Mouse (Mus musculus): ENCODE results near the gene Ttc27. TPM values are rescaled to one million over a fixed set of nuclear protein-coding genes. Genes with fewer than 3 reads are reported as not detected.

The Ttc27 gene
- polyA plus RNA-seq, 1 experiment from 2014 or later, result 20.9 TPM

- 60% methylated on average over 10 of the region's 10 CpGs for WGBS
- no peak overlapping the region for H3K4me2 ChIP-seq (ENCODE audit: low read length)
- no peaks in the 10 kb centered on the region for H3K36me3 ChIP-seq (ENCODE audit: insufficient read depth, low read length)
- DNase-seq (ENCODE audit: low spot score), result no peak
- no peak overlapping the region for H3K27ac ChIP-seq
- no peak for TF ChIP-seq CTCF (IDR thresholded peaks at IDR 0.05; ENCODE audit: low read depth)
- no peak for ATAC-seq (replicated peaks; ENCODE audit: low FRiP score, low read depth)
- H3K4me3 ChIP-seq (replicated peaks; ENCODE audit: low read depth, low read length), result no peak overlapping the region
- no peaks in the 10 kb centered on the region; the same call in 1 of the 2 replicates for H3K4me1 ChIP-seq (replicated peaks; ENCODE audit: insufficient read depth, low read length)
- H3K27me3 ChIP-seq (ENCODE audit: insufficient read depth, low read length), result no peaks in the 10 kb centered on the region
- H3K9ac ChIP-seq (ENCODE audit: low read depth, low read length), result no peak overlapping the region
- H3K9me3 ChIP-seq (replicated peaks; ENCODE audit: low read length), result no peaks in the 10 kb centered on the region
Measured at GRCm38 (mm10) chr17:74786198-74786734, 68.7 kb downstream of the Ttc27 start.

GRCm38 (mm10) chr17:74796023-74796699 is 78.6 kb downstream of the Ttc27 start:
- Histone ChIP-seq H3K27ac (no peak overlapping the region), H3K4me1 (replicated peaks; ENCODE audit: insufficient read depth, low read length) (peaks cover 5% of the 10 kb centered on the region; the same call in 1 of the 2 replicates), H3K4me3 (replicated peaks; ENCODE audit: low read depth, low read length) (no peak overlapping the region), H3K9me3 (replicated peaks; ENCODE audit: low read length) (no peaks in the 10 kb centered on the region), H3K27me3 (ENCODE audit: insufficient read depth, low read length) (no peaks in the 10 kb centered on the region), H3K4me2 (ENCODE audit: low read length) (no peak overlapping the region), H3K9ac (ENCODE audit: low read depth, low read length) (no peak overlapping the region), H3K36me3 (ENCODE audit: insufficient read depth, low read length) (0 out of 2 replicates have a peak, but pooled peaks cover 2% of the 10 kb centered on the region)
- ATAC-seq (replicated peaks; ENCODE audit: low FRiP score, low read depth), result no peak; the same call in 1 of the 2 replicates
- 57% methylated on average over 14 of the region's 14 CpGs for WGBS
- no peak for TF ChIP-seq CTCF (IDR thresholded peaks at IDR 0.05; ENCODE audit: low read depth)
- DNase-seq (ENCODE audit: low spot score), result peak; percentile 63

GRCm38 (mm10) chr17:74799865-74800264 is 82.3 kb downstream of the Ttc27 start:
- no peak overlapping the region for H3K9ac ChIP-seq (ENCODE audit: low read depth, low read length)
- no peak for ATAC-seq (replicated peaks; ENCODE audit: low FRiP score, low read depth)
- H3K4me3 ChIP-seq (replicated peaks; ENCODE audit: low read depth, low read length), result no peak overlapping the region
- H3K27me3 ChIP-seq (ENCODE audit: insufficient read depth, low read length), result no peaks in the 10 kb centered on the region
- peaks cover 5% of the 10 kb centered on the region; the same call in 1 of the 2 replicates for H3K4me1 ChIP-seq (replicated peaks; ENCODE audit: insufficient read depth, low read length)
- DNase-seq (ENCODE audit: low spot score), result no peak
- H3K36me3 ChIP-seq (ENCODE audit: insufficient read depth, low read length), result 0 out of 2 replicates have a peak, but pooled peaks cover 2% of the 10 kb centered on the region
- no peaks in the 10 kb centered on the region for H3K9me3 ChIP-seq (replicated peaks; ENCODE audit: low read length)
- H3K4me2 ChIP-seq (ENCODE audit: low read length), result no peak overlapping the region
- no peak overlapping the region for H3K27ac ChIP-seq
- 91% methylated on average over 6 of the region's 6 CpGs for WGBS
- no peak for TF ChIP-seq CTCF (IDR thresholded peaks at IDR 0.05; ENCODE audit: low read depth)

GRCm38 (mm10) chr17:74802765-74803164 is 85.2 kb downstream of the Ttc27 start:
- Histone ChIP-seq H3K27me3 (ENCODE audit: insufficient read depth, low read length) (no peaks in the 10 kb centered on the region), H3K9me3 (replicated peaks; ENCODE audit: low read length) (no peaks in the 10 kb centered on the region), H3K27ac (no peak overlapping the region), H3K9ac (ENCODE audit: low read depth, low read length) (no peak overlapping the region), H3K4me2 (ENCODE audit: low read length) (no peak overlapping the region), H3K4me1 (replicated peaks; ENCODE audit: insufficient read depth, low read length) (no peaks in the 10 kb centered on the region), H3K36me3 (ENCODE audit: insufficient read depth, low read length) (0 out of 2 replicates have a peak, but pooled peaks cover 2% of the 10 kb centered on the region), H3K4me3 (replicated peaks; ENCODE audit: low read depth, low read length) (no peak overlapping the region)
- WGBS, result 88% methylated on average over 4 of the region's 4 CpGs
- TF ChIP-seq CTCF (IDR thresholded peaks at IDR 0.05; ENCODE audit: low read depth), result no peak
- no peak for ATAC-seq (replicated peaks; ENCODE audit: low FRiP score, low read depth)
- no peak for DNase-seq (ENCODE audit: low spot score)

GRCm38 (mm10) chr17:74803835-74804234 is 86.3 kb downstream of the Ttc27 start:
- no peak overlapping the region for H3K4me3 ChIP-seq (replicated peaks; ENCODE audit: low read depth, low read length)
- H3K9ac ChIP-seq (ENCODE audit: low read depth, low read length), result no peak overlapping the region
- no peaks in the 10 kb centered on the region for H3K9me3 ChIP-seq (replicated peaks; ENCODE audit: low read length)
- no peaks in the 10 kb centered on the region for H3K4me1 ChIP-seq (replicated peaks; ENCODE audit: insufficient read depth, low read length)
- TF ChIP-seq CTCF (IDR thresholded peaks at IDR 0.05; ENCODE audit: low read depth), result no peak
- no peak overlapping the region for H3K27ac ChIP-seq
- ATAC-seq (replicated peaks; ENCODE audit: low FRiP score, low read depth) (no peak), DNase-seq (ENCODE audit: low spot score) (no peak)
- WGBS, result 88% methylated on average over 2 of the region's 2 CpGs
- no peaks in the 10 kb centered on the region for H3K27me3 ChIP-seq (ENCODE audit: insufficient read depth, low read length)
- H3K36me3 ChIP-seq (ENCODE audit: insufficient read depth, low read length), result 0 out of 2 replicates have a peak, but pooled peaks cover 2% of the 10 kb centered on the region
- H3K4me2 ChIP-seq (ENCODE audit: low read length), result no peak overlapping the region

- 26% methylated on average over 9 of the region's 9 CpGs for WGBS
- Histone ChIP-seq H3K9me3 (replicated peaks; ENCODE audit: low read length) (no peaks in the 10 kb centered on the region), H3K4me2 (ENCODE audit: low read length) (no peak overlapping the region), H3K36me3 (ENCODE audit: insufficient read depth, low read length) (no peaks in the 10 kb centered on the region), H3K9ac (ENCODE audit: low read depth, low read length) (no peak overlapping the region), H3K4me1 (replicated peaks; ENCODE audit: insufficient read depth, low read length) (no peaks in the 10 kb centered on the region), H3K4me3 (replicated peaks; ENCODE audit: low read depth, low read length) (no peak overlapping the region), H3K27ac (no peak overlapping the region), H3K27me3 (ENCODE audit: insufficient read depth, low read length) (no peaks in the 10 kb centered on the region)
- DNase-seq (ENCODE audit: low spot score), result peak; percentile 77
- ATAC-seq (replicated peaks; ENCODE audit: low FRiP score, low read depth), result peak; percentile 68; the same call in 1 of the 2 replicates
- no peak for TF ChIP-seq CTCF (IDR thresholded peaks at IDR 0.05; ENCODE audit: low read depth)
Measured at GRCm38 (mm10) chr17:74804321-74804930, 86.9 kb downstream of the Ttc27 start.
